Mouse (Mus musculus): ENCODE measurements around the gene Mindy4b-ps. TPM values are rescaled to one million over a fixed set of nuclear protein-coding genes. Genes with fewer than 3 reads are reported as not detected.

Gene Mindy4b-ps
- polyA plus RNA-seq, 1 experiment from 2014 or later: not detected

DNA sequence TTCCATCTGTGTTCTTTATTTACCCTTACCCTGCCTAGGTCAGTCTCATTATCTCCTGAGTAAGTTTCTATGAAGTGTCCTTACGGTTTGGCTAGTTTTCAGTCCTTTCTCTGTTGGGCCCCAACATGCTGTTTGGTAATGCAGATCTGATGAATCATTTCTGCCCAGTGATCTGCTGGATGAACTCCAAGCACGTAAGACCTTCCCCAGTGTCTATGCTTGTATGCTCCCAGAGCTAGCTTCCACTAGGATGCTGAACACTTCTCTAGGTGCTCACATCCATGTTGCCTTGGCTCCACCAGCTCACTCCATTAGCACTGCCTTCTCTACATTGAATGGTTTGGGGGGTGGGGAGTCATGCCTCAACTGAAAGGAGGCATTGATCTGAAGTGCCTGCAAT is 10.8 kb upstream of the Mindy4b-ps start:
- H3K36me3 ChIP-seq (replicated peaks; ENCODE audit: insufficient read depth, low read length): no peaks in the 10 kb centered on the region
- WGBS (ENCODE audit: insufficient replicate concordance): 73% methylated on average over 2 of the region's 2 CpGs

GRCm38 (mm10) chr3:58831586-58831985 is 9.5 kb upstream of the Mindy4b-ps start:
- H3K27me3 ChIP-seq (ENCODE audit: insufficient read depth, low read length): no peaks in the 10 kb centered on the region
- H3K4me3 ChIP-seq (ENCODE audit: low read depth, low read length): no peak overlapping the region
- H3K36me3 ChIP-seq (replicated peaks; ENCODE audit: insufficient read depth, low read length): no peaks in the 10 kb centered on the region
- H3K9ac ChIP-seq (replicated peaks): no peak overlapping the region
- WGBS (ENCODE audit: insufficient replicate concordance): 71% methylated on average over 5 of the region's 5 CpGs
- no peak overlapping the region for H3K27ac ChIP-seq (ENCODE audit: low read depth)
- no peak overlapping the region for H3K4me2 ChIP-seq (ENCODE audit: low read depth, low read length)
- TF ChIP-seq EP300 (IDR thresholded peaks at IDR 0.05; ENCODE audit: low read depth): no peak
- no peak for TF ChIP-seq CTCF (IDR thresholded peaks at IDR 0.05; ENCODE audit: low read depth)
- H3K9me3 ChIP-seq (ENCODE audit: low read length): no peaks in the 10 kb centered on the region
- DNase-seq (no peak), ATAC-seq (no peak)
- H3K4me1 ChIP-seq (ENCODE audit: insufficient read depth): no peaks in the 10 kb centered on the region

More for the DNA sequence above, 10.8 kb upstream of the Mindy4b-ps start:
- H3K27me3 ChIP-seq (ENCODE audit: insufficient read depth, low read length): no peaks in the 10 kb centered on the region
- DNase-seq (no peak), ATAC-seq (no peak)
- H3K4me1 ChIP-seq (ENCODE audit: insufficient read depth): no peaks in the 10 kb centered on the region
- H3K4me2 ChIP-seq (ENCODE audit: low read depth, low read length): no peak overlapping the region
- no peak overlapping the region for H3K9ac ChIP-seq (replicated peaks)
- TF ChIP-seq CTCF (IDR thresholded peaks at IDR 0.05; ENCODE audit: low read depth) (no peak), EP300 (IDR thresholded peaks at IDR 0.05; ENCODE audit: low read depth) (no peak)
- no peaks in the 10 kb centered on the region for H3K9me3 ChIP-seq (ENCODE audit: low read length)
- no peak overlapping the region for H3K4me3 ChIP-seq (ENCODE audit: low read depth, low read length)
- H3K27ac ChIP-seq (ENCODE audit: low read depth): no peak overlapping the region

- Histone ChIP-seq H3K27ac (ENCODE audit: low read depth) (no peak overlapping the region), H3K27me3 (ENCODE audit: insufficient read depth, low read length) (no peaks in the 10 kb centered on the region), H3K9me3 (ENCODE audit: low read length) (no peaks in the 10 kb centered on the region), H3K9ac (replicated peaks) (no peak overlapping the region), H3K4me3 (ENCODE audit: low read depth, low read length) (no peak overlapping the region), H3K4me2 (ENCODE audit: low read depth, low read length) (no peak overlapping the region), H3K36me3 (replicated peaks; ENCODE audit: insufficient read depth, low read length) (no peaks in the 10 kb centered on the region), H3K4me1 (ENCODE audit: insufficient read depth) (no peaks in the 10 kb centered on the region)
- ATAC-seq (no peak), DNase-seq (no peak)
- 75% methylated on average over 1 of the region's 1 CpGs for WGBS (ENCODE audit: insufficient replicate concordance)
- no peak for TF ChIP-seq CTCF (IDR thresholded peaks at IDR 0.05; ENCODE audit: low read depth)
- no peak for TF ChIP-seq EP300 (IDR thresholded peaks at IDR 0.05; ENCODE audit: low read depth)
Observed at GRCm38 (mm10) chr3:58829926-58830325, 7.8 kb upstream of the Mindy4b-ps start.

DNA sequence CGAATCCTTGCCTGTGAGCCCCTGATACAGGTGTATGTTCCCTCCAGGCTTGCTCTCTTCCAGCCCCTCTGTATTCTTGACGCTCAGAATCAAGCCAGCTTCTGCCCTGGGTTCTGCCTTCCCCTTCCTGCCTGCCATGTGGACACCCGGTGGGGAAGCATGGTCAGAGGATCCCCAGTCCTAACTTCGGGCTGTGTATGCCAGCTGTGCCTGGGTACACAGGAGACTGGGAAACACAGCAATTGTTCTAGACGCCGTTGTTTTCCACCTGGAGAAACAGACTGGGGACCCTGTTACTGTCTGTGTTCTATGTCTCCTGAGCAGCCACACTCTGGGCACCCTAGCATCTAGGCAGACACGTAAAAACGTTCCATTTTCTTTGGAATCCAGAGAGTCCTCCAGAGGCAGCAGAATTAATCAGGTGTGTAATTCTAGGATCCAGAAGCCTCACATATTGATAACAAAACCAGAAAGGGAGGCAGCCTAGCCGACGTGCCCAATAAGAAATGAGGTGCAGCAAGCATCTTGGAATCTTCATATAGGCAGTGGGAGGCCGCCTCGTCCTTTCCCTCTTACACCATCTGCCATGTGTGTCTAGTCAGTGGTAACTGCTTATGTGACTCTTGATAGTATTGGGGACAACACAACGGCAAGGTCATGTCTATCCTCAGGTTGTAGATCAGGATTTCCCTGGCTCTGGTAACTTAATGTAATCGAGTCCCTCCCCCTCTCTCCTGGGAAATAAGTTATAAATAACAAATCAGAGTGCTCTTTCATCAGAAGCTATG is 6.4 kb upstream of the Mindy4b-ps start:
- no peaks in the 10 kb centered on the region for H3K9me3 ChIP-seq (ENCODE audit: low read length)
- no peak overlapping the region for H3K27ac ChIP-seq (ENCODE audit: low read depth)
- 70% methylated on average over 14 of the region's 14 CpGs for WGBS (ENCODE audit: insufficient replicate concordance)
- no peak overlapping the region for H3K9ac ChIP-seq (replicated peaks)
- H3K4me2 ChIP-seq (ENCODE audit: low read depth, low read length): no peak overlapping the region
- H3K4me3 ChIP-seq (ENCODE audit: low read depth, low read length): no peak overlapping the region
- no peaks in the 10 kb centered on the region for H3K27me3 ChIP-seq (ENCODE audit: insufficient read depth, low read length)
- ATAC-seq: no peak
- H3K4me1 ChIP-seq (ENCODE audit: insufficient read depth): no peaks in the 10 kb centered on the region
- no peak for DNase-seq
- no peaks in the 10 kb centered on the region for H3K36me3 ChIP-seq (replicated peaks; ENCODE audit: insufficient read depth, low read length)
- TF ChIP-seq CTCF (IDR thresholded peaks at IDR 0.05; ENCODE audit: low read depth) (no peak), EP300 (IDR thresholded peaks at IDR 0.05; ENCODE audit: low read depth) (no peak)

DNA sequence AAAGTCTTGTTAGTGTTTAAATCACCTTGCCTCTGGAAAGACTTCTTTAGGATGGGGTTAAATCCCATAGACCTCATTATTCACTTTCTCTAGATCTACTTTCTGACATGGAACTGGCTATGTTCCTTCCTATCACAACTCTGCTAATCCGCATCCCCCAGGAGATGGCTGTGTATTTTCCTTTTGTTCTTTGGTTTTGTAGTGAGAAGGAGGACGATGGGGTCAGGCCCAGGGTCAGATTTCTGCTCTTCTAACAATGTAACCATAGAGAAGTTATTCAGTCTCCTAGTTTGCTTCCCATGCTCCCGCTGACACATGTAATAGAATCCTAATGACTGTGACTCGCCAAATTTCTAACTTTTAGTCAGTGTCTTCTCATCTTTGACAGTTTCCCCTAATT is 4.2 kb upstream of the Mindy4b-ps start:
- H3K27ac ChIP-seq (ENCODE audit: low read depth): no peak overlapping the region
- TF ChIP-seq EP300 (IDR thresholded peaks at IDR 0.05; ENCODE audit: low read depth): no peak
- TF ChIP-seq CTCF (IDR thresholded peaks at IDR 0.05; ENCODE audit: low read depth): no peak
- H3K9me3 ChIP-seq (ENCODE audit: low read length): no peaks in the 10 kb centered on the region
- H3K4me1 ChIP-seq (ENCODE audit: insufficient read depth): no peaks in the 10 kb centered on the region
- H3K27me3 ChIP-seq (ENCODE audit: insufficient read depth, low read length): no peaks in the 10 kb centered on the region
- H3K4me3 ChIP-seq (ENCODE audit: low read depth, low read length): no peak overlapping the region
- no peak overlapping the region for H3K4me2 ChIP-seq (ENCODE audit: low read depth, low read length)
- ATAC-seq (no peak), DNase-seq (no peak)
- 69% methylated on average over 4 of the region's 4 CpGs for WGBS (ENCODE audit: insufficient replicate concordance)
- H3K9ac ChIP-seq (replicated peaks): no peak overlapping the region
- H3K36me3 ChIP-seq (replicated peaks; ENCODE audit: insufficient read depth, low read length): no peaks in the 10 kb centered on the region

GRCm38 (mm10) chr3:58817337-58817736 is 4.8 kb downstream of the Mindy4b-ps start:
- H3K4me3 ChIP-seq (ENCODE audit: low read depth, low read length): no peak overlapping the region
- 48% methylated on average over 6 of the region's 6 CpGs for WGBS (ENCODE audit: insufficient replicate concordance)
- no peak overlapping the region for H3K27ac ChIP-seq (ENCODE audit: low read depth)
- ATAC-seq (no peak), DNase-seq (no peak)
- no peak for TF ChIP-seq CTCF (IDR thresholded peaks at IDR 0.05; ENCODE audit: low read depth)
- no peak for TF ChIP-seq EP300 (IDR thresholded peaks at IDR 0.05; ENCODE audit: low read depth)
- H3K4me2 ChIP-seq (ENCODE audit: low read depth, low read length): no peak overlapping the region
- H3K27me3 ChIP-seq (ENCODE audit: insufficient read depth, low read length): no peaks in the 10 kb centered on the region
- H3K4me1 ChIP-seq (ENCODE audit: insufficient read depth): no peaks in the 10 kb centered on the region
- H3K36me3 ChIP-seq (replicated peaks; ENCODE audit: insufficient read depth, low read length): no peaks in the 10 kb centered on the region
- H3K9me3 ChIP-seq (ENCODE audit: low read length): no peaks in the 10 kb centered on the region
- H3K9ac ChIP-seq (replicated peaks): no peak overlapping the region

Data from liver, postnatal 0 days (tissue).